Mouse (Mus musculus) olfactory bulb, adult 2 months (tissue): Measurements from ENCODE around the gene Ly86. TPM values are rescaled to one million over a fixed set of nuclear protein-coding genes. Genes with fewer than 3 reads are reported as not detected.
A peak's percentile ranks its signal among the peaks of the same experiment; 100 is the strongest.

Experiments used
- H3K27ac ChIP-seq: fragments of 200-500 bp; 2 replicates; pipeline ENCODE4 v1.5.1; 2012; ENCODE audit warnings: low read depth, low read length; ENCODE audit not compliant: insufficient read depth
- H3K4me1 ChIP-seq: fragments of 200-500 bp; 2 replicates; pipeline ENCODE4 v1.6.1; 2012; ENCODE audit warnings: low read length; ENCODE audit not compliant: control insufficient read depth, insufficient read depth
- H3K4me3 ChIP-seq: fragments of 200-500 bp; 2 replicates; pipeline ENCODE4 v1.5.1; 2012; ENCODE audit warnings: mild to moderate bottlenecking, low read depth, low read length, moderate library complexity; ENCODE audit not compliant: insufficient read depth
- CTCF ChIP-seq: fragments of 200-500 bp; IDR thresholded peaks from 2 replicates; pipeline ENCODE4 v1.5.1; 2012; ENCODE audit warnings: low read depth, mild to moderate bottlenecking, low read length, moderate library complexity; ENCODE audit not compliant: insufficient read depth
- POLR2A ChIP-seq: fragments of 200-500 bp; IDR thresholded peaks from 2 replicates; pipeline ENCODE4 v1.6.1; 2012; ENCODE audit warnings: mild to moderate bottlenecking, low read depth, low read length, moderate library complexity; ENCODE audit not compliant: insufficient read depth
- WGBS: fragments of 180-500 bp; shearing (Covaris S2); methylation state at CpG from one replicate; pipeline ENCODE4 v1.1.7; 2018; 5-methylcytosine and 5-hydroxymethylcytosine counted together
- polyA plus RNA-seq: library from polyadenylated mRNA; stranded (reverse); fragments of >200 nt; gene quantifications from 2 replicates; pipeline ENCODE4 v1.2.4, GENCODE M21; 2012; ENCODE audit warnings: low replicate concordance; ENCODE audit not compliant: missing spikeins, insufficient read depth, insufficient read length

The Ly86 gene
- polyA plus RNA-seq, 1 experiment = not detected

- TF ChIP-seq POLR2A (no peak), CTCF (no peak)
- no peak overlapping the region for H3K27ac ChIP-seq
Observed at GRCm38 (mm10) chr13:37462049-37462702, 117.2 kb downstream of the Ly86 start.

GRCm38 (mm10) chr13:37465710-37466109 lies 120.7 kb downstream of the Ly86 start:
- TF ChIP-seq POLR2A = no peak
- no peak for TF ChIP-seq CTCF
- no peak overlapping the region for H3K4me3 ChIP-seq
- H3K4me1 ChIP-seq = peaks cover 13% of the 10 kb centered on the region
- 82% methylated on average over 6 of the region's 6 CpGs for WGBS
- no peak overlapping the region for H3K27ac ChIP-seq

More at GRCm38 (mm10) chr13:37462049-37462702, 117.2 kb downstream of the Ly86 start:
- H3K4me1 ChIP-seq = peaks cover 10% of the 10 kb centered on the region
- WGBS = 87% methylated on average over 12 of the region's 12 CpGs
- no peak overlapping the region for H3K4me3 ChIP-seq

GRCm38 (mm10) chr13:37467795-37468194 lies 122.8 kb downstream of the Ly86 start:
- peak overlapping the region; percentile 4; the same call in 1 of the 2 replicates for H3K27ac ChIP-seq
- WGBS = 21% methylated on average over 8 of the region's 8 CpGs
- TF ChIP-seq POLR2A = no peak
- no peak for TF ChIP-seq CTCF
- H3K4me1 ChIP-seq = peaks cover 11% of the 10 kb centered on the region
- no peak overlapping the region for H3K4me3 ChIP-seq
